Mouse (Mus musculus) heart, postnatal 10 days (tissue): ENCODE data around the gene Bco2. TPM values are rescaled to one million over a fixed set of nuclear protein-coding genes. Genes with fewer than 3 reads are reported as not detected.

Experiments
- DNase-seq, 2 experiments: peaks; one replicate each; pipeline ENCODE4 v3.0.0; 2021
- intact Hi-C: fragments of 180-260 bp; cut with DNase I; formaldehyde crosslinking; loops from one replicate; pipeline ENCODE4 v1.15.1; 2025
- total RNA-seq, 2 experiments: library from RNA; stranded (reverse); gene quantifications; 2 replicates each; pipeline ENCODE4 v1.2.3; 2021

Gene Bco2
- under 1 TPM; 0.19 to 0.20 TPM for total RNA-seq

GRCm38 (mm10) chr9:50555094-50555446 is at the start of gene Bco2:
Gene Bco2, minus strand, starts transcription at chr9:50555181.
- intact Hi-C loops = no loop called here

DNA sequence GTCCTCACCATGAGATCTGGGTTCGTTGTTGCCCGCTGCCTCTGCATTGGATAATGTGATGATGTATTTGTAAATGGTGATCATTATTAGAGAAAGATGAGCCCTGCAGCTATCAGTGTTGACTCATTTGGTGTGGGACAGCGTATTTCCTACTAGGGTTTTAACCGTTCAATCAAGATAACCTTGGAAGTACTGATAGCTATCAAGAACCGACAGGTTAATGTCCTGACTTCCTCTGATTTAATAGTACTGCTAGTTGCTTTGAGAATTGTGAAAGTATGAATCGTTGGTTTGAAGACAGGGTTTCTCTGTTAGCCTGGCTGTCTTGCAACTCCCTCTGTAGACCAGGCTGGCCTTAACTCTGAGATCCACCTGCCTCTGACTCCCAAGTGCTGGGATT is 49.4 kb upstream of the Bco2 start:
- no peak for DNase-seq

More at GRCm38 (mm10) chr9:50555094-50555446, at the start of gene Bco2:
- no peak for DNase-seq

GRCm38 (mm10) chr9:50603998-50604324 is 49.0 kb upstream of the Bco2 start:
- intact Hi-C loops = loop anchor here (5.0 kb wide), 2 partner anchors 142 to 163 kb away; partner anchors contain the start of gene Fdxacb1

More for the DNA sequence above, 49.4 kb upstream of the Bco2 start:
- intact Hi-C loops = loop anchor here (5.0 kb wide), 2 partner anchors 142 to 163 kb away; partner anchors contain the start of gene Fdxacb1

GRCm38 (mm10) chr9:50603189-50603997 is 48.4 kb upstream of the Bco2 start, which contains the start of the genes Sdhd and Timm8b:
Gene Sdhd, minus strand, starts transcription at chr9:50603812.
Gene Timm8b, plus strand, starts transcription at chr9:50603910.
- intact Hi-C loops = loop anchor here (5.0 kb wide), 2 partner anchors 141 to 164 kb away; partner anchors contain the start of gene Fdxacb1
- peak; percentile 96 for DNase-seq

More at GRCm38 (mm10) chr9:50603998-50604324, 49.0 kb upstream of the Bco2 start:
- no peak for DNase-seq

DNA sequence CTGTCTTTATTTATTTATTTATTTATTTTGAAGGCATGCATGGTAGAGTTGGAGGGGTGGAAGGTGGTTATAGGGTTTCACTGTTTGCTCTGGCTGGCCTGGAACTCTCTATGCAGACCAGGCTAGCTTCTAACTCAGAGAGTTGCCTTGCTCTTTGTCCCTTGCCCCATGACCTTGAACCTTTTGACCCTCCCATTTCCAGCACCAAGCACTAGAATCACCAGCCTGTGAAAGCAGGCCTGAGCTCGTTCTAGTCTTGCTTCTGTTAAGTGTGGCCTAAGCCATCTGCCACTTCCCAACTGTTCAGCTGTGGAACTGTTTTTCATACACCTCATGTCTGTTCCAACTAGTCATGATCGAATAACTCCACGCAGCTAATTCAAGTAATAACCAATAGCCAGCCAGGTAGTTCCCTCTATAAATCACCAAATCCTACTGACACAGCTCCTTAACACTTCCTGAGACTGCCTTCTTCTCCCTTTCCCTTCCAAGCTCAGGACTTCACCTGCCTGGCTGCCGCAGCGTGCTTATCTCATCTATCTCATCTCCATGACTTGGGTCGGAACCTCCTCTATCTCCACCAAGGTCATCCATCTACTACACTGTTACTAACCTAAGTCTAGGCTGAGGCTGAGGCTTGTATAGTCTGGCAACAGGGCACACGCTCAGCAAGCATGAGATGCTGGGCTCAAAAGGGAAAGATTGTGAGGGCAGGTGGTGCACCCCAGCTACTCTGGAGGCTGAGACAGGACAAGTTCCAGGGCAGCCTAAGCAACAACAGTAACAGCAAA is 47.3 kb upstream of the Bco2 start:
- DNase-seq = no peak
- intact Hi-C loops = loop anchor here (5.0 kb wide), 2 partner anchors 140 to 165 kb away; partner anchors contain the start of gene Fdxacb1

- intact Hi-C loops = loop anchor here (5.0 kb wide), 2 partner anchors 139 to 166 kb away; partner anchors contain the start of gene Fdxacb1
- DNase-seq = peak; percentile 15 to 27
These were observed 46.6 kb upstream of the Bco2 start for GRCm38 (mm10) chr9:50601536-50601935.

GRCm38 (mm10) chr9:50596973-50597372 is 42.0 kb upstream of the Bco2 start:
- DNase-seq = peak; percentile 19 to 37
- intact Hi-C loops = no loop called here

GRCm38 (mm10) chr9:50594794-50595417 is 39.9 kb upstream of the Bco2 start:
- no peak for DNase-seq
- intact Hi-C loops = no loop called here

DNA sequence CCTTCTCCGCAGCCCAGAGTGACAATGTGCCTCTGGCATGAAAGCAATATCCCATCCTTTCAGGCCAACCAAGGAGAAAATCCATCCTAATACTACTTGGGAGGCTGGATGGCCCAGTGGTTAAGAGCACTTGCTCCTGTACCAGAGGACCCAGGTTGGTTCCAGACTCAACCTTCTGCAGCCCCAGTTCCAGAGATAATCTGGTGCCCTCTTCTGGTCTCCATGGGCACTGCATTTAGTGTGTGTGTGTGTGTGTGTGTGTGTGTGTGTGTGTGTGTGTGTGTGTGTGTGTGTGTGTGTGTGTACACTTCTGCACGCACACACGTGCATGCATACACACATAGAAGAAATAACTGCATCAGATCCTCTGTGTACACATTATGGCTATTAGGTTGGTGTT is 38.6 kb upstream of the Bco2 start:
- peak in 1 of 2 experiments; percentile 41 for DNase-seq
- intact Hi-C loops = no loop called here

DNA sequence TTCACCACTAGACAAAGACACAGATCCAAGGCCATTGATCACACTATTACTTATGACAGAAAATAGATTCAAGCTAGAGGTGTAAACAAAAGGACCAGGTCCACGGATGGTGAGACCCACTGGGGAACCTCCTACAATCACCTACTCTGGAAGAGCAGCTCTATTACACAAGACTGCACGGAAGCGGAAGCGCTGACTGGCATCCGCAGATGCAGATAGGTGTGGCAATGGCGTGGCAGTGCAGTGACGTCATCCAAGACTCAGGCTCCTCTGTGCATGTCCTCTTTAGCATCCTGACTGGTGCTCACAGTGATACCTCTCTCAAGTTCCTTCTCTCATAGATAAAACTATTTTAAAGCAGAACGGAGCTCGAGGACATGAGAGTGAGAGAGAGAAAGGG is 38.0 kb upstream of the Bco2 start:
- intact Hi-C loops = no loop called here
- no peak for DNase-seq

DNA sequence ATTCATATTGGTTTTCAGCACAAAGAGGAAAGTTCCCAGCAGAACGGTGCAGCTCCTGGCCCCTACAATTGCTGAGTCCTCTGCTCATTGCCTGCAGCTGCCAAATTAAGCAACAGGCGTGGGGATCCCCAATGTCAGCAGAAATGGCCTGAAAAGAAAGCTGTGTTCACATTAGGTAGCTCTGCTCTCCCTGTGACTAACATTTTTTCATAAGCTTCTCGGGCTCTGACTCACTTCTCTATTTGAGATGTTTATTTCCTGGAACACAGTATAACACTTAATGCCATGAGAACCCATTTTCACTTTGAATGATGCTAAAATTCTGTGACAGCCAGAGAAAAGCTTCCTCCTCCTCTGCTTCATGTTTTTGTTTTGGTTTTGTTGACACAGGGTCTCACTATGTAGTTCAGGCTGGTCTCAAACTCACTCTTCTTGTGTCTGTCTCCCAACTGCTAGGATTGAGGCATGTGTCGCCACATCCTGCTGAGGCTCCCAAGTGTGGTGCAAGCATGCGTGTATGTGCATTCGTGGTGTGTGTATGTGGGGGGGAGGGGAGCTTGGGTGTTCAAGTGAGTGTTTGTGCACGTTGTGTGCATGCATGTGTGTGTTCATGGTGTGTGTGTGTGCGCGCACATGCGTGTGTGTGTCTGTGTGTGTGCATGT is 36.0 kb upstream of the Bco2 start:
- intact Hi-C loops = no loop called here
- peak; percentile 10 to 16 for DNase-seq

DNA sequence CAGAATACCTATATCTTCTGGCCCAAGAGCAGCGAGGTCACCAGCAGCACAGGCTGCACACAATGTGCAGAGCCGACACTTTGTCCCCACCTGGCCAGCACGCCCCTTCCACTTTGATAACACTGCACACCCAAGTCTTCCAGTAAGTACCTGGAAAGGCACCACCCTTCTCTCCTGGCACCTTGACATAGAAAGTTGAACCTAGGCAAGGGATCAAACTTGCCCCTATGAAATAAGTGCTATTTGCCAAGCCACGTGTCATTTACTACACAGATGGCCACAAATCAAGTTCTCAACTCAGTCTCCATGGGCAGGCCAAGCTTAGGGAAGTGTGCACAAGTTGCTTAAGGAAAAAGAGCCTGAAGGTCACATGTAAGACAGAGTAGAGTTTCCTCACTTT is 32.0 kb upstream of the Bco2 start:
- no peak for DNase-seq

DNA sequence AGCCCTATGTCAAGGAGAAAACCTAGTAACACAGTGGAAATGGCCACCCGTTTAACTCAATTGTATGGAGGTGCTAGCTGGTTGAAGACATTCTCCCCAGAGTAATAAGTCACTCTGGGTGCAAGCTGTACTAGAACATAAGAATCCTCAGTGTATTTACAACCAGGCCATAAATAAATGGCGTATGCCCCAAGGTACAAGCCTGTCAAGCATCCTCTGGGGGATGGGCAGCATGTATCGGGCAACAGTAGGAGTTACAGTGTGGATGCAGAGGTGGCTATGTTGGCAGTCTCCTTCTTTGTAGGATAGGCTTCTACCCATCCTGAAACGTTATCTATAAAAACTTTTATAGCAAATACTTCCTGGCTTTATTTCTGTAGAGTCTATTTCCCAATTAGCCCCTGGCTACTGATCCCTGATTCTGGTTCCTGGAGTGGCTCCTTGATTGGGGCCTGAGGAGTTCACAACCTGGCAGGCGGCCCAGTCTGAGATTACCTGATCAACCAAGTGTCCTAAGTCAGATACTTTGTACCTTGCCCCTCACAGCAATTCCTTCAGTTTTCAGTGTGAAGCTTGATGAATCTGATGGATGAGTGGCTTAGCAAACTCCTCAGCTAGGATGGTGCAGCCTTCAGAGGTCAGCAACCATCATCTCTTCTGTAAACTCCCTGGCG is 30.3 kb upstream of the Bco2 start:
- intact Hi-C loops = no loop called here
- no peak for DNase-seq

More for the DNA sequence above, 32.0 kb upstream of the Bco2 start:
- intact Hi-C loops = no loop called here

DNA sequence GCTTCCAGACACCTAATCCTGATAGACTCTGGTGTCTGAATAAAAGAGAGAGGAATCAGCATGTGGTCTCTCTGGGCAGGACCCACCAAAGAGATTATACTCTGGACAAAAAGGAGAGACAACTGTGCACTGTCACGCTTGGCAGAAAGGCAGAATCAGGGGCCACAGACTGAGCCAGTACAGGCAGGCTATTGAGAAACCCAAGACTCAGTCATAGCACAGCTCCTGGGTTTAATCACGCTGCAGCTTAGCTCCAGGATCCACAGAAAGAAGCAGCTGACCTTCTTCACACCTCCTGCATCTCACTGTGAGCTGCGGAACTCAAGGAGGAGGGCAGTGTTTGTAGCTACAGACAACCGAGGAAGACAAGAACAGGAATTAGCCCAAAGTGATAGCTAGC is 25.4 kb upstream of the Bco2 start:
- no peak for DNase-seq
- intact Hi-C loops = no loop called here

DNA sequence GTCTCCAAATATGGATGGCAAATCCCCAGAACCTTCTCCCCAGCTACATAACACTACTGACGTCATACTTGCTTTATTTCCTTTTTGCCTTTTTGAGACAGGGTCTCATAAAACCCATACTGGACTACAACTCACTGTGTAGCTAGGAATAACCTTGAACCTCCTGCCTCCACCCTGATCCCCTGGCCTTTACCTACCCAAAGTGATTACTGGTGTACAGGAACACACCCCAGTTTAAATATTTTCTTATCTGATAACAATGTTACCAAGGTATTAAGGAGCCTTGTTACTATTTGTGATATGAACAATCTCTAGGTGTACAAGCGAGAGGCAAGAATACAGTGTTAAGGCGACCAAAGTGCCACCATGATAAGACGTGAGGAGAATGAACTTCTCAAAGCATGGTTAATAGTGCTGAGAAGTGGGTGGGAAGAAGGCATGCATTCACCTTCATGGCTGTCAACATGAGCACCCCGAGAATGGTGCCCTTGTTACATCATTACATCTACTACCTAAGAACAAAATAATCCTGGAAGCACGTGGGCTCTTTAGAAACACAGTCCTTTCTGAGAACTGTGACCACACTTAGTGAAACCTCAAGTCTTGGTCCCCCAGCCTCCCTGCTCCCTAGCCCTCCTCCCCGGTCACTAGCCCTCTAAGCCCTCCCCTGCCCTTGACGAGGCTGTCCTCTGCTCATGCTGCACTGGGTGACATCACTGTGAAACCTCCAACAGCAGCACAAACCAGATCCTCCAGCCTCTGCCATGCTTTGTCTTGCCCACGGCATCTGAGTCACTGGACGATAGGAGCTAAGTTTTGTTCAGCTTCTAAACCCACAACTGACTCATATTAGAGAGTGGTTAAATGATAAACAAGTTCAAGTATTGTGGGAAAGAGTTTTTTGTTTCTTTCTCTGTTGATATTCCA is 14.9 kb upstream of the Bco2 start:
- intact Hi-C loops = no loop called here

DNA sequence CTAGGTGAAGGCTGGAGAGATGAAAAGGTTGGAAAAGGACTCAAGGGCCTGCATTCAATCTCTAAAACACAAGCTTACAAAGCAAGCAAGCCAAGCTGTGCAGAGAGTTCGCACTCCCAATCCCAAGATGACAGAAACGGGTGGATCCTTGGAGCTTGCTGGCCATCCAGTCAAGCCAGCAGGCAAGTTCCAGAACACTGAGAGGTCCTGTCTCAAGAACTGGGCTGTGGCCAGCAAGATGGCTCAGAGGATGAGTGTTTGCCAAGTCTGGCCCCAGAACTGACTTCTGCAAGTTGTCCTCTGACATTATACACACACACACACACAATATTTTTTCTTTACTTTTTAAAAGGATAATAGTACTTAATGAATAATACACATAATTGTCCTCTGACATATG is 12.9 kb upstream of the Bco2 start:
- intact Hi-C loops = no loop called here
- no peak for DNase-seq

More for the DNA sequence above, 14.9 kb upstream of the Bco2 start:
- DNase-seq = no peak

DNA sequence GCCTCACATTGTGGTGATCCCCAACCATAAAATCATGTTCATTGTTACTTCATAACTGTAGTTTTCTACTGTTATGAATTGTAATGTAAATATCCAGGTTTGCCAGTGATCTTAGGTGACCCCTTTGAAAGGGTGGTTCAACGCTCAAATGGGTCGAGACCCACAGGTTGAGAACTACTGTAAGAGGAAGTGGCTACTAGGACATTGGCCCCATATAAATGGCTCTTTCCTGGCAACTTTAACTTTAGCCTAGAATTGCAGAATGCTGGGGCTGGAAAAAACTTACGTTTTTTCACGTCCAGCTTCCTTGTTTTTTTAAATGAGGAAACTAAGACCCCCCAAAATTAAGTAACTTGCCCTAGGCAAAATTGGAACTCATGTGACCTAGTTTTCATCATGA is 12.4 kb upstream of the Bco2 start:
- intact Hi-C loops = no loop called here
- DNase-seq = no peak

- intact Hi-C loops = no loop called here
- no peak for DNase-seq
These were observed 11.0 kb upstream of the Bco2 start for GRCm38 (mm10) chr9:50565940-50566339.

DNA sequence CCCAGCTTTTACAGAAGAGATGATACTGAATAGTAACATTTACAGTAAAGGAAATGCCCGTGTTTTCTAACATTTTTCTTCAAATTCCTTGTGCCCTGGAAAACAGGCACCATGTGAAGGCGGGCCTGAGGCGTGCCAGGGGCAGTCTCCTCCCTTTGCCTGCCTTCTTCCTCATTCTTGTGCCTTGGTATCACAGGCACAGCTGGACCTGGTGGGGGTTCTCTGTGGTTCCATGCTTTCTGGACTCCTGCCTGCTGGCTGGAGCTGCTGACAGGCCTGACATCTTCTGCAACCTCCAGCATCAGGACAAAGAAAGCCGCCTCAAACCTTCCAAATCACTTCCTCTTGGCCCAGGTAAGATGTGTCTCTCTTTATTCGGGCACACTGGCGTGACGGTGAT is 10.2 kb upstream of the Bco2 start:
- intact Hi-C loops = no loop called here
- DNase-seq = peak; percentile 10 to 19
